Mouse (Mus musculus) limb, embryonic 13.5 days (tissue): ENCODE measurements around the gene Acp7. TPM values are rescaled to one million over a fixed set of nuclear protein-coding genes. Genes with fewer than 3 reads are reported as not detected.
"Not testable (repeated sequence)": the region's sequence is repeated elsewhere in the genome, so short reads cannot be mapped to it uniquely, and the experiment has no call there.

Experiments
- ATAC-seq: fragments of 200-750 bp; cut with Nextera tagmentation; 2 replicates; pipeline ENCODE4 v1.8.0; 2017; ENCODE audit warnings: low read depth, moderate number of reproducible peaks, moderate TSS enrichment; ENCODE audit not compliant: low FRiP score
- H3K27ac ChIP-seq: fragments of 300-500 bp; sonication (generic); 2 replicates; pipeline ENCODE4 v1.5.1; 2015; ENCODE audit warnings: inconsistent platforms, mild to moderate bottlenecking, moderate library complexity
- H3K27me3 ChIP-seq: fragments of 300-500 bp; sonication (generic); 2 replicates; pipeline ENCODE4 v1.6.1; 2015; ENCODE audit warnings: mild to moderate bottlenecking, inconsistent platforms
- H3K36me3 ChIP-seq: fragments of 300-500 bp; sonication (generic); 2 replicates; pipeline ENCODE4 v1.6.1; 2015; ENCODE audit warnings: inconsistent platforms, mild to moderate bottlenecking, moderate library complexity
- H3K4me1 ChIP-seq: fragments of 300-500 bp; sonication (generic); 2 replicates; pipeline ENCODE4 v1.6.1; 2015; ENCODE audit warnings: inconsistent platforms
- H3K4me2 ChIP-seq: fragments of 300-500 bp; sonication (generic); replicated peaks from 2 replicates; pipeline ENCODE4 v1.6.1; 2015; ENCODE audit warnings: inconsistent platforms, mild to moderate bottlenecking, moderate library complexity
- H3K4me3 ChIP-seq: fragments of 300-500 bp; sonication (generic); 2 replicates; pipeline ENCODE4 v1.5.1; 2015; ENCODE audit warnings: moderate library complexity, mild to moderate bottlenecking, inconsistent platforms
- H3K9ac ChIP-seq: fragments of 300-500 bp; sonication (generic); 2 replicates; pipeline ENCODE4 v1.6.1; 2015; ENCODE audit warnings: mild to moderate bottlenecking, inconsistent platforms
- H3K9me3 ChIP-seq: fragments of 300-500 bp; sonication (generic); 2 replicates; pipeline ENCODE4 v1.6.1; 2016; ENCODE audit warnings: inconsistent platforms
- WGBS: fragments of 180-500 bp; shearing (Covaris S2); methylation state at CpG from one replicate; pipeline ENCODE4 v1.1.7; 2015; 5-methylcytosine and 5-hydroxymethylcytosine counted together
- polyA plus RNA-seq: library from polyadenylated mRNA; unstranded; fragments of >200 nt; fragmentation: Nextera tagmentation; extraction: Ambion mirVana; gene quantifications from 2 replicates; pipeline ENCODE4 v1.2.1, GENCODE M21; 2015

Acp7 gene
- not detected in 2 replicates for polyA plus RNA-seq

DNA sequence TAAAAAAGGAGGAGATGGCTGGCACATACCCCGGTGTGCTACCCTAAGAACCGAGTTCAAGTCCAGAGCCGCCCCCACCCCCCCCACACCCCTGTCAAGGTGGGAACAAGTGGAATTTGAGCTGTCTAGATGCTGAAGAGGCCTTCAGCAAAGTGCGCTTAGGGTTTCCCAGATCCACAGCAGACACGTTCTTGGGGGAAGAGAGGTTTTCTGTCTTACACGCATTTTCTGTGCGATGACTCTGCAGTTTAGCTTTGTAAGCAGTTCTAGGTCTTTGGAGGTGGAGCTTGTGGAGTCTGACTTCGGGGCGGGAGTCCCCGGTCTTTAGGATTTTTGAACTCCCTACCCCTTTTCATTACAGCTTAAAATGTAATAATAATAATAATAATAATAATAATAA, at the start of gene Acp7:
Acp7 (minus strand) TSS at position 260 of the 400 bp plus-strand sequence.
- WGBS, result 24% methylated on average over 10 of the region's 10 CpGs
- peak within 1 kb of the TSS; percentile 31 for H3K4me3 ChIP-seq
- ATAC-seq, result no peak
- peaks cover 11% of the 10 kb centered on the region for H3K4me1 ChIP-seq
- no peaks in the 10 kb centered on the region for H3K9me3 ChIP-seq
- peaks cover 56% of the 10 kb centered on the region for H3K27me3 ChIP-seq
- peak within 1 kb of the TSS; percentile 50; the same call in 1 of the 2 replicates for H3K9ac ChIP-seq
- no peaks in the 10 kb centered on the region for H3K36me3 ChIP-seq
- H3K4me2 ChIP-seq, result peak within 1 kb of the TSS; percentile 53
- H3K27ac ChIP-seq, result no peak within 1 kb of the TSS

GRCm38 (mm10) chr7:28677624-28678023, 46.5 kb upstream of the Acp7 start:
- no peak for ATAC-seq
- WGBS, result 89% methylated on average over 8 of the region's 8 CpGs
- H3K4me2 ChIP-seq, result no peak overlapping the region

GRCm38 (mm10) chr7:28676811-28677541, 45.8 kb upstream of the Acp7 start:
- H3K27me3 ChIP-seq, result no peaks in the 10 kb centered on the region
- no peak overlapping the region for H3K4me2 ChIP-seq
- no peak overlapping the region for H3K9ac ChIP-seq
- H3K27ac ChIP-seq, result no peak overlapping the region
- no peaks in the 10 kb centered on the region for H3K36me3 ChIP-seq
- H3K4me1 ChIP-seq, result no peaks in the 10 kb centered on the region
- WGBS, result 85% methylated on average over 13 of the region's 13 CpGs
- H3K9me3 ChIP-seq, result no peaks in the 10 kb centered on the region
- no peak overlapping the region for H3K4me3 ChIP-seq
- ATAC-seq, result no peak

More at GRCm38 (mm10) chr7:28677624-28678023, 46.5 kb upstream of the Acp7 start:
- Histone ChIP-seq H3K4me1 (no peaks in the 10 kb centered on the region), H3K9ac (no peak overlapping the region), H3K36me3 (no peaks in the 10 kb centered on the region), H3K9me3 (no peaks in the 10 kb centered on the region), H3K27ac (no peak overlapping the region), H3K4me3 (no peak overlapping the region), H3K27me3 (no peaks in the 10 kb centered on the region)

DNA sequence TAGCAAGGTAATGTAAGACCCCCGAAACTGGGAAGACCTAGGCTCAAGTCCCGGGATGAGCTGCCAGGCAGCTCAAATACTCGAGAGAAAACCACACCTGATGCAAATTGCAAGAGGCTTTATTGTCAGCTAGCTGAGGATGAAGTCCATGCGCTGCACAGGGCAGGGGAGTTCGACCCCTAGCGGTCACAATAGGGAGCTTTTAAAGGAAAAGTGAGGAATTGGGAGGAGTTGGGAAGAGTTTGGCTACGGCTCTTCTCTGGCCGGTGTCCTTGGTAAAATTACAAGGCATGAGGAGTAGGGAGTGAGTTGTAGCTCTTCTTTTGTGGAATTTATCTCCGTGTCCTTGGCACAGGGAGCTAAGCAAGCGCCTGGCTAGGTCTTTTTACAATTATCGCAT, 44.6 kb upstream of the Acp7 start:
- no peak overlapping the region for H3K4me3 ChIP-seq
- no peak overlapping the region for H3K9ac ChIP-seq
- no peak overlapping the region for H3K27ac ChIP-seq
- no peaks in the 10 kb centered on the region for H3K9me3 ChIP-seq
- ATAC-seq, result no peak
- WGBS, result 43% methylated on average over 11 of the region's 11 CpGs
- H3K4me2 ChIP-seq, result no peak overlapping the region
- no peaks in the 10 kb centered on the region for H3K27me3 ChIP-seq
- H3K36me3 ChIP-seq, result no peaks in the 10 kb centered on the region
- H3K4me1 ChIP-seq, result no peaks in the 10 kb centered on the region

- Histone ChIP-seq H3K36me3 (no peaks in the 10 kb centered on the region), H3K4me3 (no peak overlapping the region), H3K4me1 (no peaks in the 10 kb centered on the region), H3K27me3 (no peaks in the 10 kb centered on the region), H3K9ac (no peak overlapping the region), H3K4me2 (no peak overlapping the region), H3K27ac (no peak overlapping the region), H3K9me3 (no peaks in the 10 kb centered on the region)
- no peak for ATAC-seq
- WGBS, result 76% methylated on average over 9 of the region's 9 CpGs
These were observed 43.9 kb upstream of the Acp7 start for GRCm38 (mm10) chr7:28674994-28675393.

DNA sequence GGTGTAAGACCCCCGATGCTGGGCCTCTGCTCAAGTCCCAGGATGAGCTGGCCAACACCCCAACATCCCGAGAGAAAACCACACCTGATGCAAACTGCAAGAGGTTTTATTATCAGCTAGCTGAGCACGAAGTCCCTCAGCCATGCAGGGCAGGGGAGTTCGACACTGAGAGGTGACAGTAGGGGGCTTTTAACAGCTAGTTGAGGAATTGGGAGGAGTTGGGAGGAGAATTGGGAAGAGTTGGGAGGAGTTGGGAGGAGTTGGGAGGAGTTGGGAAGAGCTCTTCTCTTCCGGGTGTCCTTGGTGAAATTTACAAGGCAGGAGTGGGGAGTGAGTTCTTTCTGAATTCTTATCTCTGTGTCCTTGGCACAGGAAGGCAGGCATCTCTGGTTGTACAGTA, 41.7 kb upstream of the Acp7 start:
- not testable (repeated sequence) for H3K27ac ChIP-seq, H3K9me3 ChIP-seq, H3K4me2 ChIP-seq, H3K27me3 ChIP-seq, H3K4me1 ChIP-seq, ATAC-seq, H3K4me3 ChIP-seq, H3K9ac ChIP-seq, H3K36me3 ChIP-seq
- WGBS, result 64% methylated on average over 5 of the region's 5 CpGs

DNA sequence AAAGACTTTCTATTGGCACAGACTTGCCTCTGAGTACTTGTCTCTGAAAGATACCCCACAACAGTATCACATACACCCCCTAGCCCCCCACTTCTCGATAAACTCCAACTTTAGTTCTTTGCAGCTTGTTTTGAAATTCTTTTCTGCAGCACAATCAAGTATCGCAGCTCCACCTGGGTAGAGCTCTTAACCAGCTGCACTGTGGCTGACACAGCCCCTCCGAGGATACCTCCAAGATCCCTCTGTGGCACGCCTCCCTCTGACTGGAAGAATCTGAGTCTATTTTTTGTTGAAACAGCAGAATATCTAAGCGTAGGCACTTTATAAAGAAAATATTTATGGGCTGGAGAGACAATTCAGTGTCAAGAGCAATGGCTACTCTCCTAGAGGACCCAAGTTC, 41.1 kb upstream of the Acp7 start:
- no peak overlapping the region for H3K4me3 ChIP-seq
- H3K9me3 ChIP-seq, result no peaks in the 10 kb centered on the region
- H3K36me3 ChIP-seq, result no peaks in the 10 kb centered on the region
- 86% methylated on average over 5 of the region's 5 CpGs for WGBS
- no peak overlapping the region for H3K4me2 ChIP-seq
- H3K4me1 ChIP-seq, result no peaks in the 10 kb centered on the region
- no peak overlapping the region for H3K27ac ChIP-seq
- H3K27me3 ChIP-seq, result no peaks in the 10 kb centered on the region
- no peak overlapping the region for H3K9ac ChIP-seq
- ATAC-seq, result no peak

- Histone ChIP-seq H3K27ac (no peak overlapping the region), H3K9ac (no peak overlapping the region), H3K4me3 (no peak overlapping the region), H3K4me1 (peaks cover 2% of the 10 kb centered on the region; the same call in 1 of the 2 replicates), H3K4me2 (no peak overlapping the region), H3K36me3 (no peaks in the 10 kb centered on the region), H3K9me3 (no peaks in the 10 kb centered on the region), H3K27me3 (no peaks in the 10 kb centered on the region)
- 45% methylated on average over 4 of the region's 4 CpGs for WGBS
- ATAC-seq, result no peak
These were observed 40.0 kb upstream of the Acp7 start for GRCm38 (mm10) chr7:28671172-28671571.

DNA sequence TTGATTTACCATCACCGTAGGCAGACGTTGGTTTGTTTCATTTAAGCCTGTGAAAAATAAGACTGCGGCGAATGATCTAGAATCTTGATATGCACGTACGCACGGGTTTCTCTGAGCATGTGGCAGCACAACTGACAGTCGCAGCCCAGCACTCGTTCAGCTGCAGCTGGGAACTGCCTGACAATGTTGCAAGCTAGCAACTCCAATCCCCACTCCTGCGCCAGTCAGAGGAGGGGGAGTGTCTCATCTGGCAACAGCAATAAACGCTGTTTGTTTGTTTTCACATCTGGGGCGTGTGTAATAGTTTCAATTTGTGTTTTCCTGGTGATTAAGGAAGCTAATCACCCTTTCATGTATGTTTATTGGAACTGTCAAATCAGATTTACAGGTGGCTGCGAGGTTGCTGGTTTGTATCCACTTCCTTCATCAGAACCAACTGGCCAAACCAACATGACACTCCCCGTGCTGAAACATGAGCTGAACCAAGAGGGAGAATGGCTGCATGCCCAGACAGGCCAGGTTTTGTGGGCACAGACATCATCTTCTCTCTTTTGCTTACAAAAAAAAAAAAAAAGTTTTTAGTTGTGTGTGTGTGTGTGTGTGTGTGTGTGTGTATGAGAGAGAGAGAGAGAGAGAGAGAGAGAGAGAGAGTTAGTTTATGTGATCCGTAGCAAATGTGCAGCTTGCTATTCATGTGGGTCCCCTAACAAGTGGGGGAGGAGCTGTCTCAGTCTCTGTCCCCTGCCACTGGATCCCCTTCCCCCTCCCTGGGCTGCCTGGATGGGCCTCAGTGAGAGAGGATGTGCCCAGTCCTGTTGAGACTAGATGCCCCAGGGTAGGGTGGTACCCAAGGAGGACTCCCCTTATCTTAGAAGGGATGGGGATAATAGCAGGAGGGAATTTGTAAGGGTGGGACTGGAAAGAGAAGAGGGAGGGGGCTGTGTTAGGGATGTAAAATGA, 34.8 kb upstream of the Acp7 start:
- ATAC-seq, result peak; percentile 57; the same call in 1 of the 2 replicates
- Histone ChIP-seq H3K9me3 (0 out of 2 replicates have a peak, but pooled peaks cover 5% of the 10 kb centered on the region), H3K4me3 (peak overlapping the region; percentile 18), H3K4me2 (peak overlapping the region; percentile 54), H3K27ac (peak overlapping the region; percentile 22; the same call in 1 of the 2 replicates), H3K9ac (peak overlapping the region; percentile 21), H3K36me3 (no peaks in the 10 kb centered on the region), H3K4me1 (peaks cover 14% of the 10 kb centered on the region), H3K27me3 (no peaks in the 10 kb centered on the region)
- WGBS, result 8% methylated on average over 15 of the region's 15 CpGs

DNA sequence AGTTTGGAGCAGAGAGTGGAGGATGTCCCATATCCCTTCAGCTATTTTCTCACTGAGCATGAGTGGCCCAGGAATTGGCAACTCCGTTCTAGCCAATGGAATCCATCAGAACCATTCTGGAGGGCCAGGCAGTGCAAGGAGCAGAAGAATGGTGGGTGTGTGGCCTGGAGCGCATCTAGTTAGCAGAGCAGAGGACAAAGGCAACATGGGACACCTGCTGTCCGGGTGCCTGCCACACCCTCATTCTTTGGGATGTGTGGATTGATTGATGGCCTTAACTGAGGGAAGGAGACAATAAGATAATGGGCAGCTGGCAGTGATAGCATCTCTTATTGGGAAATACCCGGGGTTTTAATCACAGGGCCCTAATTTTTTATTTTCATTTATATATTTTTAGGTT, 25.3 kb upstream of the Acp7 start:
- H3K9ac ChIP-seq, result no peak overlapping the region
- 0 out of 2 replicates have a peak, but pooled peaks cover under 1% of the 10 kb centered on the region for H3K9me3 ChIP-seq
- H3K27me3 ChIP-seq, result no peaks in the 10 kb centered on the region
- no peak overlapping the region for H3K4me2 ChIP-seq
- WGBS, result 72% methylated on average over 4 of the region's 4 CpGs
- no peaks in the 10 kb centered on the region for H3K4me1 ChIP-seq
- H3K4me3 ChIP-seq, result no peak overlapping the region
- no peak overlapping the region for H3K27ac ChIP-seq
- no peak for ATAC-seq
- H3K36me3 ChIP-seq, result no peaks in the 10 kb centered on the region

- no peak for ATAC-seq
- H3K9ac ChIP-seq, result no peak overlapping the region
- WGBS, result 86% methylated on average over 2 of the region's 2 CpGs
These were observed 20.0 kb upstream of the Acp7 start for GRCm38 (mm10) chr7:28651157-28651556.

DNA sequence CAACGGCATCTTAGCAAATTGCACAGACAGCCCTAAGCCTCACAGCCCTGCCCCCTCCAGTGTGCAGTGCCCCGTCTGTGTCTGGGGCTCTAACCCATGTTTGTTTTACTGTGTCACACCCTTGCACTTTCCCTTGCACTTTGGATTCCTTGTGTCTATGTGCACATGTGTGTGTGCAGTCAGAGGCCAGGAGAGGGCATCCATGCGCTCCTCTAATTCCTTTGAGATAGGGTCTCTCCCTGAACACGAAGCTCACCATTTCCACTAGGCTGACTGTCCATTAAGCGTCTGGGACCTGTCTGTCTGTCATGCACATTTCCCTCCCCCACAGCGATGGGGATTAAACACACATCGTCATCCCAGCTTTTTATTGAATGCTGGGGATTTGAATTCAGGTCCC, 15.9 kb upstream of the Acp7 start:
- Histone ChIP-seq H3K4me1 (no peaks in the 10 kb centered on the region), H3K36me3 (no peaks in the 10 kb centered on the region), H3K27ac (no peak overlapping the region), H3K27me3 (no peaks in the 10 kb centered on the region), H3K9me3 (no peaks in the 10 kb centered on the region), H3K4me2 (no peak overlapping the region), H3K4me3 (no peak overlapping the region), H3K9ac (no peak overlapping the region)
- WGBS, result 55% methylated on average over 7 of the region's 7 CpGs
- ATAC-seq, result no peak

More at GRCm38 (mm10) chr7:28651157-28651556, 20.0 kb upstream of the Acp7 start:
- H3K4me2 ChIP-seq, result no peak overlapping the region
- H3K4me3 ChIP-seq, result no peak overlapping the region
- H3K27me3 ChIP-seq, result no peaks in the 10 kb centered on the region
- no peaks in the 10 kb centered on the region for H3K36me3 ChIP-seq
- H3K9me3 ChIP-seq, result no peaks in the 10 kb centered on the region
- H3K27ac ChIP-seq, result no peak overlapping the region
- no peaks in the 10 kb centered on the region for H3K4me1 ChIP-seq
